Mouse (Mus musculus): ENCODE data around the gene Cobll1. TPM values are rescaled to one million over a fixed set of nuclear protein-coding genes. Genes with fewer than 3 reads are reported as not detected.

The Cobll1 gene
- total RNA-seq, 1 experiment, result 2.2 TPM

- no peaks in the 10 kb centered on the region for H3K9me3 ChIP-seq (ENCODE audit: control insufficient read depth, insufficient read depth, low read depth, low read length)
- in situ Hi-C loops (cut with MboI; ENCODE audit: low sequenced_read_pairs in 2 of 2, unreplicated experiment in 2 of 2), result no loop called here
- H3K9ac ChIP-seq (ENCODE audit: insufficient read depth, low read depth, low read length, poor library complexity, severe bottlenecking), result no peak overlapping the region
- DNase-seq (ENCODE audit: low read depth, low spot score), result no peak
- H3K4me1 ChIP-seq (ENCODE audit: control insufficient read depth in 2 of 2, insufficient read depth in 2 of 2, low read length in 2 of 2, poor library complexity in 1 of 2), result no peaks in the 10 kb centered on the region
- H3K27ac ChIP-seq (ENCODE audit: insufficient read depth, low read depth, low read length, poor library complexity, severe bottlenecking), result no peak overlapping the region
- no peak for TF ChIP-seq MAFK (IDR thresholded peaks at IDR 0.05; ENCODE audit: insufficient read depth, low read depth, low read length)
- TF ChIP-seq CHD2 (IDR thresholded peaks at IDR 0.05; ENCODE audit: low read depth, low read length), result no peak
- TF ChIP-seq HCFC1 (IDR thresholded peaks at IDR 0.05; ENCODE audit: borderline replicate concordance, insufficient read depth, low read length), result no peak
- no peak for TF ChIP-seq ZC3H11A (IDR thresholded peaks at IDR 0.05; ENCODE audit: borderline replicate concordance, low read depth, low read length)
- no peak for TF ChIP-seq ZNF384 (IDR thresholded peaks at IDR 0.05; ENCODE audit: low read depth, low read length)
- no peaks in the 10 kb centered on the region for H3K36me3 ChIP-seq (ENCODE audit: control insufficient read depth, insufficient read depth, low read length, poor library complexity, severe bottlenecking)
- H3K4me3 ChIP-seq (ENCODE audit: insufficient read depth in 1 of 2, low read depth in 1 of 2, low read length in 2 of 2, poor library complexity in 1 of 2, severe bottlenecking in 1 of 2), result no peak overlapping the region
Measured at GRCm38 (mm10) chr2:65221646-65222045, 17.6 kb downstream of the Cobll1 start.

- H3K4me3 ChIP-seq (ENCODE audit: insufficient read depth in 1 of 2, low read depth in 1 of 2, low read length in 2 of 2, poor library complexity in 1 of 2, severe bottlenecking in 1 of 2), result no peak overlapping the region
- H3K9ac ChIP-seq (ENCODE audit: insufficient read depth, low read depth, low read length, poor library complexity, severe bottlenecking), result no peak overlapping the region
- H3K36me3 ChIP-seq (ENCODE audit: control insufficient read depth, insufficient read depth, low read length, poor library complexity, severe bottlenecking), result no peaks in the 10 kb centered on the region
- H3K4me1 ChIP-seq (ENCODE audit: control insufficient read depth in 2 of 2, insufficient read depth in 2 of 2, low read length in 2 of 2, poor library complexity in 1 of 2), result no peaks in the 10 kb centered on the region
- no peak overlapping the region for H3K27ac ChIP-seq (ENCODE audit: insufficient read depth, low read depth, low read length, poor library complexity, severe bottlenecking)
- no peaks in the 10 kb centered on the region for H3K9me3 ChIP-seq (ENCODE audit: control insufficient read depth, insufficient read depth, low read depth, low read length)
- TF ChIP-seq ZNF384 (IDR thresholded peaks at IDR 0.05; ENCODE audit: low read depth, low read length) (no peak), ZC3H11A (IDR thresholded peaks at IDR 0.05; ENCODE audit: borderline replicate concordance, low read depth, low read length) (no peak), CHD2 (IDR thresholded peaks at IDR 0.05; ENCODE audit: low read depth, low read length) (no peak), MAFK (IDR thresholded peaks at IDR 0.05; ENCODE audit: insufficient read depth, low read depth, low read length) (no peak), HCFC1 (IDR thresholded peaks at IDR 0.05; ENCODE audit: borderline replicate concordance, insufficient read depth, low read length) (no peak)
- in situ Hi-C loops (cut with MboI; ENCODE audit: low sequenced_read_pairs in 2 of 2, unreplicated experiment in 2 of 2), result no loop called here
- DNase-seq (ENCODE audit: low read depth, low spot score), result no peak
Measured at GRCm38 (mm10) chr2:65220563-65220962, 18.6 kb downstream of the Cobll1 start.

DNA sequence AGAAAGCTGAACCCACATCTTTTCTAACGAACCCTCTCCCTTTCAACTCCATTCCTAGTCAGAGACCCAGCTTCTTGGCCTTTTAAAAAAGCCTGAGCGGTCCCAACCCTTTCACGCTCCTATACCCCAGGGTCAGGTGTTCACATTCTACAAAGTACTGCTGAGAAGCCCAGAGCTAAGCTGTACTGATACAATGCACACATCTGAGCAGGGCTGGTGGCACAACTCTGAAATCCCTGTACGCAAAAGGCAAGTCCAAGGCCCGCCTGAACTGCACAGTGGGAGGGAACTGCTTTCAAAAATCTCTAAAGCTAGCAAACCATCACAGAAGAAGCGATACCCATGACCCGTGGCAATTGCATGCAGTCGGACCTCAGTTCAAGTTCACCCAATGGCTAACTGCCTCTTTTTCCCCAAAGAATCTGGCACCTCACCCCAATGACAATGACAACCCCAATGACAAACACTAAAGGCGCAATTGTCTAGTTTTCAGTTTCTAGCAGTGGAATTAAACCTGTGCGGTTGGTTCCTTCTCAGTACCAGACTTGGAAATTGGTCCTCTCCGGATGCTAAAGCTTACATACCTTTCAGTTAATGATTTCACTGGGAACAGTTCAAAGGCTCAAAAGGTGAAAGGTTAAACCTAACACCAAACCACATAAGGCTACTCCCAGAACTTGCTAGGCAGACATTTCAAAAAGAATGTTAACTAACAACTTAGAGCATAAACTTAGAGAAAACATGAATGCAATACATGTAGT, 19.6 kb downstream of the Cobll1 start:
- no peak overlapping the region for H3K4me3 ChIP-seq (ENCODE audit: insufficient read depth in 1 of 2, low read depth in 1 of 2, low read length in 2 of 2, poor library complexity in 1 of 2, severe bottlenecking in 1 of 2)
- TF ChIP-seq ZC3H11A (IDR thresholded peaks at IDR 0.05; ENCODE audit: borderline replicate concordance, low read depth, low read length), result no peak
- no peak for TF ChIP-seq MAFK (IDR thresholded peaks at IDR 0.05; ENCODE audit: insufficient read depth, low read depth, low read length)
- no peak for TF ChIP-seq ZNF384 (IDR thresholded peaks at IDR 0.05; ENCODE audit: low read depth, low read length)
- H3K9ac ChIP-seq (ENCODE audit: insufficient read depth, low read depth, low read length, poor library complexity, severe bottlenecking), result no peak overlapping the region
- H3K4me1 ChIP-seq (ENCODE audit: control insufficient read depth in 2 of 2, insufficient read depth in 2 of 2, low read length in 2 of 2, poor library complexity in 1 of 2), result no peaks in the 10 kb centered on the region
- in situ Hi-C loops (cut with MboI; ENCODE audit: low sequenced_read_pairs in 2 of 2, unreplicated experiment in 2 of 2), result no loop called here
- H3K27ac ChIP-seq (ENCODE audit: insufficient read depth, low read depth, low read length, poor library complexity, severe bottlenecking), result no peak overlapping the region
- H3K9me3 ChIP-seq (ENCODE audit: control insufficient read depth, insufficient read depth, low read depth, low read length), result no peaks in the 10 kb centered on the region
- DNase-seq (ENCODE audit: low read depth, low spot score), result no peak
- no peaks in the 10 kb centered on the region for H3K36me3 ChIP-seq (ENCODE audit: control insufficient read depth, insufficient read depth, low read length, poor library complexity, severe bottlenecking)

- no peak overlapping the region for H3K27ac ChIP-seq (ENCODE audit: insufficient read depth, low read depth, low read length, poor library complexity, severe bottlenecking)
- no peak for DNase-seq (ENCODE audit: low read depth, low spot score)
- TF ChIP-seq CHD2 (IDR thresholded peaks at IDR 0.05; ENCODE audit: low read depth, low read length) (no peak), ZNF384 (IDR thresholded peaks at IDR 0.05; ENCODE audit: low read depth, low read length) (no peak), ZC3H11A (IDR thresholded peaks at IDR 0.05; ENCODE audit: borderline replicate concordance, low read depth, low read length) (no peak), MAFK (IDR thresholded peaks at IDR 0.05; ENCODE audit: insufficient read depth, low read depth, low read length) (no peak), HCFC1 (IDR thresholded peaks at IDR 0.05; ENCODE audit: borderline replicate concordance, insufficient read depth, low read length) (no peak)
- no peaks in the 10 kb centered on the region for H3K4me1 ChIP-seq (ENCODE audit: control insufficient read depth in 2 of 2, insufficient read depth in 2 of 2, low read length in 2 of 2, poor library complexity in 1 of 2)
- in situ Hi-C loops (cut with MboI; ENCODE audit: low sequenced_read_pairs in 2 of 2, unreplicated experiment in 2 of 2), result no loop called here
- no peaks in the 10 kb centered on the region for H3K36me3 ChIP-seq (ENCODE audit: control insufficient read depth, insufficient read depth, low read length, poor library complexity, severe bottlenecking)
- no peak overlapping the region for H3K4me3 ChIP-seq (ENCODE audit: insufficient read depth in 1 of 2, low read depth in 1 of 2, low read length in 2 of 2, poor library complexity in 1 of 2, severe bottlenecking in 1 of 2)
- no peaks in the 10 kb centered on the region for H3K9me3 ChIP-seq (ENCODE audit: control insufficient read depth, insufficient read depth, low read depth, low read length)
- no peak overlapping the region for H3K9ac ChIP-seq (ENCODE audit: insufficient read depth, low read depth, low read length, poor library complexity, severe bottlenecking)
Measured at GRCm38 (mm10) chr2:65218318-65218717, 20.9 kb downstream of the Cobll1 start.

Measured in ES-E14 (cell line).